Mouse (Mus musculus): ENCODE data around the gene Pcyt1b. TPM values are rescaled to one million over a fixed set of nuclear protein-coding genes. Genes with fewer than 3 reads are reported as not detected.

Pcyt1b gene
- total and polyA plus RNA-seq, 2 experiments from 2014 or later, result 14.8 to 15.3 TPM

DNA sequence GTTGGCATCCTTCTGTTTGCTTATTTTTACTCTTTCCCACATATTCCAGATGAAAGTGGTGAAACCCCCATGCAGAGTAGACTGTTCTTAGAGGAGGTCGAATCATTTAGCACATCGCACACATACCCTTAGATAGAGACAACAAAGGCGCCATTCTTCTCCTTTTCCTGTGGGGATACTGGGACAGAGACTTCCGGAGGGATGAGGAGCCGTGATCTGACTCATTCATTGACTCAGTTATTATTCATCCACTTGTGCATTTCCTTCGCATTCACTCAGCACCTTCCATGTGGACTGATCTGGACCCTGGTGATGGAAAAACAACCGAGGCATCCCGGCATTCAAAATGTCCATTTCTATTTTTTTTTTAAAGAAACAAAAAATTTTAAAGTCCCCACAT lies 76.2 kb downstream of the Pcyt1b start:
- Histone ChIP-seq H3K9ac (replicated peaks; ENCODE audit: low read length) (no peak overlapping the region), H3K27me3 (ENCODE audit: insufficient read depth, low read length) (no peaks in the 10 kb centered on the region), H3K4me3 (ENCODE audit: low read length) (no peak overlapping the region), H3K4me2 (ENCODE audit: low read depth, low read length) (no peak overlapping the region), H3K4me1 (ENCODE audit: insufficient read depth, low read length) (no peaks in the 10 kb centered on the region), H3K27ac (no peak overlapping the region), H3K36me3 (ENCODE audit: insufficient read depth, low read length) (no peaks in the 10 kb centered on the region), H3K9me3 (ENCODE audit: low read length) (no peaks in the 10 kb centered on the region)
- no peak for TF ChIP-seq CTCF (IDR thresholded peaks at IDR 0.05; ENCODE audit: low read depth)
- WGBS, result 70% methylated on average over 8 of the region's 8 CpGs
- DNase-seq (ENCODE audit: low spot score), result no peak
- no peak for ATAC-seq

DNA sequence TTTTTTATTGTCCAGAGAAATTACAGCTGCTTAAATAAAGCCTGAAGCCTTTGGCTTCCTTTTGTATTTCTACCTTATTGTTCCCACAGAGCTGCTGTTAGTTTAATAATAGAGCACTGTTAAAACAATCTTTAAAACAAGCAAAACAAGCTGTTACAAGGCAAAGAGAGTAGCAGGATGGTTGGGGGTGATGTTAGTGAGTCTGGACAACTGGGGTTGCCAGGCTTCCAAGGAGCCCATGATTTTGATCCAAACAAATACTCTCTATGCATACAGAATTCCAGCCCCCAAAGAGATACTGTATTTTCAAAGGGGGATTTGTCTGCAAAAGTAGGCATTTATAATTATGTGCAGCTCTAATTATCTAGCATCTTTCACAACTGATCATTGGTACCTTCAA lies 77.7 kb downstream of the Pcyt1b start:
- Histone ChIP-seq H3K36me3 (ENCODE audit: insufficient read depth, low read length) (no peaks in the 10 kb centered on the region), H3K9ac (replicated peaks; ENCODE audit: low read length) (no peak overlapping the region), H3K27me3 (ENCODE audit: insufficient read depth, low read length) (no peaks in the 10 kb centered on the region), H3K9me3 (ENCODE audit: low read length) (no peaks in the 10 kb centered on the region), H3K4me1 (ENCODE audit: insufficient read depth, low read length) (no peaks in the 10 kb centered on the region), H3K27ac (no peak overlapping the region), H3K4me3 (ENCODE audit: low read length) (no peak overlapping the region), H3K4me2 (ENCODE audit: low read depth, low read length) (no peak overlapping the region)
- DNase-seq (ENCODE audit: low spot score), result no peak
- TF ChIP-seq CTCF (IDR thresholded peaks at IDR 0.05; ENCODE audit: low read depth), result no peak
- no peak for ATAC-seq

DNA sequence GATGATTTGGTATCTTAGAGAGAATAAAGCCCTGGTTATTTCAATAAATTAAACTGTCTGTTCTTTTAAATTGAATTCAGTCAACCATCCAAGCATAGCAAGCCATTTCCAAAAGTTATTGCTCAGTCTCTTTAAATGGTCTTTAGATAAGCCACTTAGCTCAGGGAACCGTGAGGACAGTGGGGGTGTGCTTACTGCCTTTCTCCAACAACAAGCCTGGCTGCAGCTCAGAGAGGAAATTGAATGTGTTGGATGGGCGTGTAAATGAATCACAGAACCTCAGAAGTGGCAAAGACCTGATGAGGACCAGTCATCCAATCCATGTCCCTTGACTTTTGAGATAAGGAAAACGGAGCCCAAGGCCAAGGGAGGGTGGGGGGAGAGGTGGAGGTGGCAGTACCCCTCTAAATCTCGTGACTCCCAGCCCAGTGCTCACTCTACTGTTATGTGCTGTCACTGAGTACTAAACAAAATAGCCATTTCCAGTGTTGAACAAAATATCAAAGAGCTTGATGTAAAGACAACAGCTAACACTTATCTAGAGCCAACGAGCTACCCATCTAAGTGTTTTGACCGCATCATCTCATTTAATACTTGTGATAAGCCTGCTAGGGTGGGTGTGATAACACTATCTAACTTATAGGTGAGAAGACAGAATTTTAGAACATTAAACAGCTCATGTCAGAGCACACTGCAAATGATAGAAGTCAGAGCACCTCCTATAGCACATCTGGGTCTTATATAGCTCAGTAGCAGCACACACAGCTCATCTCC lies 78.5 kb downstream of the Pcyt1b start:
- 68% methylated on average over 6 of the region's 6 CpGs for WGBS

DNA sequence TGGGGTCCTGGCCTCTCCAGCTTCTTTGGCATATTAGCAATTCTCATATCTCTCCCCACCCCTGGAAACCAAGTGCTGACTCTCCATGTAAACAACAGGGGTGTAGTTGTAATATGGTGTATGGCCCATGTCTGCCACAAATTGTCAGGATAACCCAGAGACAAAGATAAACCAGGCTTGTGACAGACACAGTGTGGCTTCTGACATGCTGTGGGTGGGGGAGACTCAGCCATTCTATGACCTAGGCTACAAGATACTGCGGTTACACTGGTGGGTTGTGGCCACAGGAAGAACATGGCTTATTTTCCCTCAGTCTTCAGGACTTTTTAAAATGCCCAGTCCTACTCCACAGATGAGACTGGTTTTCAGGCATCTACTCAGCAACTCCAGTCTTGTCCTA lies 94.5 kb downstream of the Pcyt1b start:
- H3K9ac ChIP-seq (replicated peaks; ENCODE audit: low read length), result no peak overlapping the region
- 100% methylated on average over 1 of the region's 1 CpGs for WGBS
- ATAC-seq, result no peak

More for the DNA sequence above, 78.5 kb downstream of the Pcyt1b start:
- ATAC-seq, result no peak
- no peaks in the 10 kb centered on the region for H3K9me3 ChIP-seq (ENCODE audit: low read length)
- no peak overlapping the region for H3K4me3 ChIP-seq (ENCODE audit: low read length)
- no peaks in the 10 kb centered on the region for H3K4me1 ChIP-seq (ENCODE audit: insufficient read depth, low read length)
- H3K36me3 ChIP-seq (ENCODE audit: insufficient read depth, low read length), result no peaks in the 10 kb centered on the region
- TF ChIP-seq CTCF (IDR thresholded peaks at IDR 0.05; ENCODE audit: low read depth), result no peak
- H3K27me3 ChIP-seq (ENCODE audit: insufficient read depth, low read length), result no peaks in the 10 kb centered on the region
- no peak for DNase-seq (ENCODE audit: low spot score)
- no peak overlapping the region for H3K27ac ChIP-seq
- no peak overlapping the region for H3K4me2 ChIP-seq (ENCODE audit: low read depth, low read length)
- H3K9ac ChIP-seq (replicated peaks; ENCODE audit: low read length), result no peak overlapping the region

DNA sequence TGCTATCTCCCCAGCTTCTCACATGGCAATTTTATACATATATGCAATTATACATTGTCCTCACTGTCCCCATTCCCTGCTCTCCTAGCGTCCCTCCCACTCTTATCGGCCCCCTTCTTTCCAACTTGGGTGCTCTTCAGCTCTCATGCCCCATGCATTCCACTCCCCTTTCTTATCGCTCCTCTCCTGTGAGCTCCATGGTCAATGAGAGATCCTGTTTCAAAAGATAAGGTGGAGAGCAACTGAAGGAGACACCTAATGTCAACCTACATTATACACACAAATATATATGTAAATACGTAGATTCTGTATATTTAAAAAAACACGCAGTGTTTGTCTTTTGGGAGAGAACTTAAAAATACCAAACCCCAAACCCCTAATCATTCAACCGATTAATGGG lies 95.9 kb downstream of the Pcyt1b start:
- no peak for TF ChIP-seq CTCF (IDR thresholded peaks at IDR 0.05; ENCODE audit: low read depth)
- H3K4me2 ChIP-seq (ENCODE audit: low read depth, low read length), result no peak overlapping the region

More for the DNA sequence above, 94.5 kb downstream of the Pcyt1b start:
- DNase-seq (ENCODE audit: low spot score), result no peak
- H3K4me3 ChIP-seq (ENCODE audit: low read length), result no peak overlapping the region
- H3K27ac ChIP-seq, result no peak overlapping the region
- H3K36me3 ChIP-seq (ENCODE audit: insufficient read depth, low read length), result no peaks in the 10 kb centered on the region
- no peaks in the 10 kb centered on the region for H3K4me1 ChIP-seq (ENCODE audit: insufficient read depth, low read length)
- no peaks in the 10 kb centered on the region; the same call in 1 of the 2 replicates for H3K9me3 ChIP-seq (ENCODE audit: low read length)
- H3K4me2 ChIP-seq (ENCODE audit: low read depth, low read length), result no peak overlapping the region
- no peaks in the 10 kb centered on the region for H3K27me3 ChIP-seq (ENCODE audit: insufficient read depth, low read length)
- TF ChIP-seq CTCF (IDR thresholded peaks at IDR 0.05; ENCODE audit: low read depth), result no peak

DNA sequence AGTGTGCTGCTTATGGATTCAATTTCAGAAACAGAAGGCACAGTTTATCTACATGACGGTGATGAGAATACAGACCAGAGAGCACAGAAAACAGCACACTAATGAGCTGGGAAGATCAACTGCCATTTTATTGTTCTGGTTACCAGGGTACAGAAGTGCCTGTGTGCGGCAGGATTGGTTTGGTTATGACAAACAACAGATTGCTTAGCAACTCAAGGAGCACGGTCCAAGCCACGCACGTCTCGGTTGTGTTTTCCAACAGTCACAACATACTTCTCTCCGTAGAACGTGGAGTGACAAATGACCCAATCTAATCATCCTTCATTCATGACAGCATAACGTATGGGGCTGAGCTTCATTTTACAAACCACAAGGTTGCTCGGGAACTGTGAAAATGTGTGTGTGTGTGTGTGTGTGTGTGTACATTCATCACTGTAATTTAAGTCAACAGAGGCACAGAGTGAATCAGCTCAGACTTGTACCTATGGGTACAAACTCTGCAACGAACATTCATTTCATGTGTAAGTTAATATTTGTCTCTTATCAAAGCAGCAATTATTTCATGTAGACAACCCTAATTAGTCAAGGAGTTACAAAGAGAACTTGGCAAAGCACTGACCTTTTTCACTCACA lies 100.7 kb downstream of the Pcyt1b start:
- Histone ChIP-seq H3K4me1 (ENCODE audit: insufficient read depth, low read length) (no peaks in the 10 kb centered on the region), H3K27ac (no peak overlapping the region), H3K27me3 (ENCODE audit: insufficient read depth, low read length) (no peaks in the 10 kb centered on the region), H3K9me3 (ENCODE audit: low read length) (no peaks in the 10 kb centered on the region; the same call in 1 of the 2 replicates), H3K9ac (replicated peaks; ENCODE audit: low read length) (no peak overlapping the region), H3K4me2 (ENCODE audit: low read depth, low read length) (no peak overlapping the region), H3K36me3 (ENCODE audit: insufficient read depth, low read length) (no peaks in the 10 kb centered on the region), H3K4me3 (ENCODE audit: low read length) (no peak overlapping the region)
- no peak for ATAC-seq
- no peak for DNase-seq (ENCODE audit: low spot score)
- TF ChIP-seq CTCF (IDR thresholded peaks at IDR 0.05; ENCODE audit: low read depth), result no peak
- 52% methylated on average over 11 of the region's 11 CpGs for WGBS

More for the DNA sequence above, 95.9 kb downstream of the Pcyt1b start:
- no peak overlapping the region for H3K4me3 ChIP-seq (ENCODE audit: low read length)
- H3K4me1 ChIP-seq (ENCODE audit: insufficient read depth, low read length), result no peaks in the 10 kb centered on the region
- WGBS, result 93% methylated on average over 6 of the region's 6 CpGs
- no peak overlapping the region for H3K27ac ChIP-seq
- H3K36me3 ChIP-seq (ENCODE audit: insufficient read depth, low read length), result no peaks in the 10 kb centered on the region
- no peak overlapping the region for H3K9ac ChIP-seq (replicated peaks; ENCODE audit: low read length)
- no peaks in the 10 kb centered on the region for H3K27me3 ChIP-seq (ENCODE audit: insufficient read depth, low read length)
- DNase-seq (ENCODE audit: low spot score) (no peak), ATAC-seq (no peak)
- H3K9me3 ChIP-seq (ENCODE audit: low read length), result no peaks in the 10 kb centered on the region; the same call in 1 of the 2 replicates
